Mouse (Mus musculus) heart, postnatal 25 days (tissue): ENCODE results near the gene Fam53b. TPM values are rescaled to one million over a fixed set of nuclear protein-coding genes. Genes with fewer than 3 reads are reported as not detected.
A peak's percentile ranks its signal among the peaks of the same experiment; 100 is the strongest.

Experiments used
- DNase-seq: peaks from one replicate; pipeline ENCODE4 v3.0.0; 2022; ENCODE audit warnings: low spot score
- intact Hi-C: fragments of 180-260 bp; cut with DNase I; formaldehyde crosslinking; loops from one replicate; pipeline ENCODE4 v1.15.1; 2025
- total RNA-seq, 2 experiments: library from RNA; stranded (reverse); gene quantifications; 2 replicates each; pipeline ENCODE4 v1.2.3; 2021

Gene Fam53b
- total RNA-seq, 2 experiments from 2014 or later: 25.8 to 26.8 TPM

DNA sequence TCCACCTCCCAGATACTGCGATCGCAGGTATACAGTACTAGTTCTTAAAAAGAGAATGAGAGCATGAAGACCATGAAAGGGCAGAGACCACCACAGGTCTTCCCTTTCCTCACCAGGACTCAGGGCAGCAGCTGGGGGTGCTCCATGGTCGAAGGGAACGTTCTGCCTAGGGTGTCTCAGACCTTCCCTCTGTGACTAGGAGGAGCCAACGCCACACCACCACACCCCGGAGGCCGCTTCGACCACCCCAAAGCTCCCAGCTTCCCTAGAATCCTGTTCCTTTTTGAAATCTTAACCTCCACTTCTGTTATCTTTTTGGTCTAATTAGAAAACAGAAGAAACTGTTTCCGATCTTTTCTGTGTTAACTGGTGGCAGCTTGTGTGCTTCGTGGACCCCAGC lies 37.8 kb downstream of the Fam53b start:
- DNase-seq: no peak
- intact Hi-C loops: loop anchor here (5.0 kb wide), 1 partner anchor 36 kb away; the partner anchor contains the start of gene Fam53b

- peak; percentile 70 for DNase-seq
- intact Hi-C loops: loop anchor here (5.0 kb wide), 1 partner anchor 37 kb away; the partner anchor contains the start of gene Fam53b
Observed at GRCm38 (mm10) chr7:132775333-132775732, 38.4 kb downstream of the Fam53b start.

GRCm38 (mm10) chr7:132773011-132773705 lies 40.5 kb downstream of the Fam53b start:
- intact Hi-C loops: loop anchor here (5.0 kb wide), 1 partner anchor 36 kb away; no protein-coding TSS in a partner anchor
- no peak for DNase-seq

GRCm38 (mm10) chr7:132772440-132772839 lies 41.2 kb downstream of the Fam53b start:
- DNase-seq: no peak
- intact Hi-C loops: loop anchor here (5.0 kb wide), 1 partner anchor 35 kb away; no protein-coding TSS in a partner anchor

DNA sequence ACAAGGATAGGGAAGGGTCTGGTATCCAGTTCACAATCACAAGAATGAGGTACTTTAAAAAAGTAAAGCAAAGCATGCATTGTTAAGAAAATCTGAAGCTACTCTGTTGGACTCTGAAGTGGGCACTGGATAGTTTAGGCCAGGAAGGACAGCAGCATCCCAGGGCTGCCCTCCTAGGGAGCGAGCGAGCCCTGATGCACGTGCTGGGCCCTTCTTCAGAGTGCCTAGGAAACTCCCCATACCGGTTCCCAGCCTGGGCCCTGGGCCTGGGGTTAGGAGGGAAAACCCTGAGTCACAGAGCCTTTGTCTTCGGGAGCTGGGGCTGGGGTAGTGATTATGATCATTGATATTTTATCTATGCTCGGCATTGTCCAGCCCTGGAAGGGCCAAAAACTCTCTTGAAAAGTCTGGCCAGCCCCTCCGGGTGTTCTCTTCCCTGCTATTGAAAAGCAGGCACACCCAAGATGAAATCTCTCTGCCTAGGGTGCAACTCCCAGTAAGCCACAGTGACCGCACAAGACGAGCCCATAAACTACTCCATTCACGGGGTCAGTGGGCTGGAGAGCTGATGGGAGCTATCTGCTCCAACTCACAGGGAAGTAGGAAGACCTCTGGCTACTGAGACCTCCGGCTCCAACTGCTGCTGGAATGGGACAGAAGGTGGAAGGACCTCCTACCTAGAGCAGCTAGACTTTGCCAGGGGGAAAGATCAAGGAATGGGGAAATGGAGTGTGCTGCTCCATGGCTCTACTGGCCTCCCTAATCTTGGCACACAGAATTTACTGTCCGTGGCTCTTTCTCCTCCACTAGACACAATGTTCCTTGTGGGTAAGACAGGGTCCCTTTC lies 45.0 kb downstream of the Fam53b start:
- intact Hi-C loops: loop anchor here (5.0 kb wide), 1 partner anchor 96 kb away; no protein-coding TSS in a partner anchor
- DNase-seq: no peak

DNA sequence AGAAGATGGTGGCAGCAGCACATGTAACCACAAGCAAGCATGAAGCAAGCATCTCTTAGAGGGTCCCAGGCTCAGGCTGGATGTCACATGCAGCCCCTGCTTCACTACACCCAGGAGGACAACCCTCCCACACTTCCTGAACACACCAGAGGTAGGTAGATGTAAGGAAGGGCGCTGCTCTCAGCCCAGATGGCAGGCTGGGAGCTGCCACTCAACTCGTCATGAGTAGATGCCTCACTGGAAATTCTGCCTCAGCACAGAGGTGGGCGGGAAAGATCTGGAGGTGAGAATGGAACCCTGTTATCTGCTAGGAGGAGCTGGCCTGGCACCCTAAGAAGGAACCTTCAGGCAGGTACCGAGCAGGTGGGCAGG lies 45.7 kb downstream of the Fam53b start:
- DNase-seq: no peak
- intact Hi-C loops: loop anchor here (5.0 kb wide), 1 partner anchor 96 kb away; no protein-coding TSS in a partner anchor

DNA sequence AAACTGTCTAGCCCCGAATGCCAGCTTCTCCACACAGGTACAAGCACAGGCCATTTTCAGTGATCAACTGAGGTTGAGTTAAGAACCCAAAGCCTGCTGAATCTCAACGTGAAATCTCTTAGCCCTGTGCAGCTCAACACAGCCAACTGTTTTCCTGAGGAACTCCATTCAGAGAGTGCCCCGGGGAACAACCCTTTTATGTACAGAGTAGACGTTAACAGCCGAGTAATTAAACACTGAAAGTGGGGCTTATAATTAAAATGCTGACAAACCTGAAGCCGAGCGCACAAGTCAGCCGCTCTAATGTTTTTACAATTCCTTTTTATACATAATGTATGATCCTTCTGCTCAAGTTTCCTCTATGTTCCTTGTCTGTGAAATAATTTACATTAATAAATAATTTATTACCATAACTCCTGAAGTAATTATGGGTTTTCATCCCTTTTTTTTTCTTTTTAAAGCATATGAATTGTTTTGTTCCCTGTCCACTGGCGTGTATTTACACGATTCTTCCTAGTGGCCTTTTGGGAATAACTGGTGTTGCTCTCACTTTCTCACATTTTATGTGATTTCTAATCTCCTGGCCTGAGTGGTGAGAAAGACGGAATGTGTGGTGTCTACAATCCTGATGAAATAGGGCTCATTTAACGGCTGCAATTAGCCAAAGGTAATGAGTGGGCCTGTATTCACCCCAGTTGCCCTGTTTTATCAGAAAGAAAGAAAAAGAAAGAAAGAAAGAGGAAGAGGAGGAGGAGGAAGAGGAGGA lies 46.3 kb downstream of the Fam53b start:
- DNase-seq: no peak
- intact Hi-C loops: loop anchor here (5.0 kb wide), 1 partner anchor 95 kb away; no protein-coding TSS in a partner anchor

DNA sequence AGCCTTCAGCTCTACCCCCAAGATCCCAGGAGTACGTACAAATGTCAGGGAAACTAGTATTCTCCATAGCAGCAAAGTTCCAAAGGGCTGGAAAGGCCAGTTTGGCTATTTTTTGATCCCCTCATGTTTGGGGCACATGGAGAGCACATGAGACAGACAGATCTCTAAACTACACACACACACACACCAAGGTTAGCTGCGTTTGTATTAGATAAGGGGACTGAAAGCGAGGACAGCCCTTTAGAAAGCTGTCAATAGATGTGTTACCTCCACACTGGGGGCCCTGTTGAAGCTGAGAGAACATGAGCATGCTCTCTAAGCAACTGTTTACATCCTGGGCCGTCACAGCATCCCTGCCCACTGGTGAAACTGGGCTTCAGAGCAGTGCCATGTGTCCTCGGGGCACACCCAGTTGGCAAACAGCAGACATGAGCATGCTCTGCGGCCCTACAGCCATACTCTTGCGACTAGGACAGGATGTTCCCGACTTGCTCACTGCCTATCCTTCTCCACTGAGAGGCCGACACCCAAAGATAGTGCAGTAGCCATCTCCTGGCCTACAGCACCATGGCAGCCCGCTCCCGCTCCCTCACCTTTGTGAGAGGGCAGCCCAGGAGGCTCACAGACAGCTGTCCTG lies 47.3 kb downstream of the Fam53b start:
- intact Hi-C loops: loop anchor here (5.0 kb wide), 1 partner anchor 94 kb away; no protein-coding TSS in a partner anchor
- DNase-seq: no peak

GRCm38 (mm10) chr7:132765629-132766186 lies 48.0 kb downstream of the Fam53b start:
- intact Hi-C loops: loop anchor here (5.0 kb wide), 1 partner anchor 93 kb away; no protein-coding TSS in a partner anchor
- no peak for DNase-seq

- no peak for DNase-seq
- intact Hi-C loops: loop anchor here (5.0 kb wide), 1 partner anchor 93 kb away; no protein-coding TSS in a partner anchor
Observed at GRCm38 (mm10) chr7:132764896-132765491, 48.7 kb downstream of the Fam53b start.

DNA sequence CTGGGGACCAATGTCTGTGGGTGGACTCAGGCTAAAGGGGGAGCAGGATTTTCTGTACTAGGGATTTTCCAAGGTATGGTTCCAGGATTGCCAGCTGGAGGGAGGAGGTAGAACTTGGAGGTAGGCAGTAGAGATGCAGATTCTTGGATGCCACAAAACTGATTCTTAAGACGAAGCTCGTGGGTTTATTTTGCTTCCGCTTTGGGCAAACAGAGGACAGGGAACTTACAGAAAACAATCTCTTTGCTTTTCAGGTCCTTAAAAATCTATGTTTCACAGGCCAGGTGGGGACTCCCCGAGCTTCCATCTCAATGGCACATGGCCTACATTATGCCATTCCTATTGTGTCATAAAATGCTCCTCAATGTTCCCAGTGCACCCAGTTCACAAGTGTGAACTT lies 49.4 kb downstream of the Fam53b start:
- DNase-seq: no peak
- intact Hi-C loops: no loop called here

GRCm38 (mm10) chr7:132763911-132764310 lies 49.8 kb downstream of the Fam53b start:
- intact Hi-C loops: no loop called here

DNA sequence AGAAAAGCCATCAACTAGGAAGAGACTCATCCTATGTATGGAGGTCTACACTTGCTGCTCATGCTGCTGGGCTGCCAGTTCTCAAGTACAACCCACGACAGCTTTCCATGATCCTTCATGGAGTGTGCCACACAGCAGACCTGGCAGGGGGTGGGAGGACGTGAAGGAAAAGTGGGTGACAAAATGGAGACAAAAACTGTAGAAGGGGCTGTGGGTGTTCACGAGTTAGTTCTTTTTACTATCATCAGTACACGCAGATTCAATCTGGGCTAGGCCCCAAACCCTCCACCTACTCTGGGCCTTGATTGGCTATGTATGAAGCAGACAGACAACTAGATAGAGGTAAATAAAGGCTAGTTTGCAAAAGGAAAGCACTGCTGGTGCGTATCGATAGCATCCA lies 50.3 kb downstream of the Fam53b start:
- intact Hi-C loops: no loop called here
- DNase-seq: no peak

More at GRCm38 (mm10) chr7:132763911-132764310, 49.8 kb downstream of the Fam53b start:
- no peak for DNase-seq

DNA sequence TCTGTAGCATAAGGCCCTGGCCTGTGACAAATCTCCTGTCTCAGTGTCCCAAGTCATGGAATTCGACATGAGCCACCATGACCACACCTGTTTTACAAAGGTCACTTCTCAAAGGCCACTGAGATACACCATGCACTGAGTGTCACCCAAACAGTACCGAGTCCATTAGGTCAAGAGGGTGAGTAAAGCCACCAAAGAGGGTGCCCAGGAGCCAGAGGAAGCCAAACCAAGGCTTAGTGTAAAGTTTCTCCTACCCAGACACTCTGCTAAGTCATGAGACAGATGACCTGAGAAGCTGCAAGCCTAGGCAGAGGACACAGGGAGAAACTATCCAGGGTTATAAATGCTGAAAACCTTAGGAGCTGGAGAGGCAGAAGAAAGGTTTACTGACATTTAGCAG lies 52.3 kb downstream of the Fam53b start:
- intact Hi-C loops: no loop called here
- DNase-seq: no peak

- intact Hi-C loops: no loop called here
- no peak for DNase-seq
Observed at GRCm38 (mm10) chr7:132760589-132761180, 53.0 kb downstream of the Fam53b start.

GRCm38 (mm10) chr7:132759926-132760325 lies 53.8 kb downstream of the Fam53b start:
- no peak for DNase-seq
- intact Hi-C loops: no loop called here

DNA sequence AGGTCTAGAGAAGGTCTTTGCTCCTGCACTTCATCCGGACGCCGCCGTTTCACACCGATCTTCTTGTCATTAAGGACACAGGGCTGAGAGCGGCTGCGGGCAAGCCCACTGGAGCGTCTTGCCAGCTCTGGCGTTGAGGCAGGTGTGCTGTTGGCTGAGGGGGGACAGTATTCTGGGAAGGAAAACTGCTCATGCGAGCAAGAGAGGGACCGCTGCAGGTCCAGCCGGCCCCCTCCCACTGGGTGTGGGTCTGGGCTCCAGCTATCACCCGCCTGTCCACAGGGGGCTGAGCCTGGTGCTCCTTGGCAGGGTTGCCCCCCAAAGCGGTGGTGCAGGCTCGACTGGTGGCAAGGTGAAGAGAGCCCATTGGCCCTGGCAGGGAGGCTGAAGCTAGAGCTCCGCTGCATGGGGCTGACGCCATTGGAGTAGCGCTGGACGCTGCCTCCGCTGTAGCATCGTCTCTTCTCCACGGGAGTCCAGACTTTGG lies 54.2 kb downstream of the Fam53b start:
- intact Hi-C loops: no loop called here
- DNase-seq: no peak

GRCm38 (mm10) chr7:132758875-132759274 lies 54.8 kb downstream of the Fam53b start:
- intact Hi-C loops: no loop called here
- DNase-seq: no peak
